Mouse (Mus musculus): ENCODE results near the gene Pcyox1. TPM values are rescaled to one million over a fixed set of nuclear protein-coding genes. Genes with fewer than 3 reads are reported as not detected.

The Pcyox1 gene
- polyA plus RNA-seq (2015; fragmentation: Nextera tagmentation; extraction: Ambion mirVana), result 81.1 and 146 TPM in 2 replicates

DNA sequence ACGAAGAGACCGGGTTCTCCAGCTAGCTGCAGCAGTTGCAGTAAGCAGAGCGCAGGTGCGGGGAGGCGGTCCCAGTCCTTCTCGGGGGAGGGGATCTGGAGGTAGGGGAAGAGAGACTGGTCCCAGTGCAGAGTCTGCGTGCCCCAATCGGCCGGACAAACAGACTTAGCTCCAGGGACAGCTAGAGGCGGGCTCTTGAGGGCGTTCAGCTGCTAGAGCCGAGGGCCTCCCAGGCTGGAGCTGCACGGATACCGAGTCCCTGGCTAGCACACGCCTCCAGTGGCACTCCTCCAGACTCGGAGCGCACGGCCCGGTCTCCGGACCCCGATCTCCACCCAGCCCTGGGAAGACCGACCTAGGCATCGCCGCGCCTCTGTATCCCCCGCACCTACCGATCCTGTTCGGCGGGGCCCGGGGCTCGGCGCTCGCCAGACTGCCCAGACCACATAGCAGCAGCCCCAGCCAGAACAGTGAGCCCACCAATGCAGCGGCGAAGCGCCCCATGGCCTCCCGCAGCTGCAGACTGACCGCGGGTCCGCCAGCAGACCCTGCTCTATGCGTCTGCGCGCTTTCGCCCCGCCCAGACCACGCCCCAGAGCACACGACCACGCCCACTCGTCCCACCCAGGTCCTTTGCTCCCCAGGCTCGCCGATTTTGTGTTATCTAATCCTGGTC lies at the start of gene Pcyox1:
Gene Pcyox1 (minus strand): TSS at position 574 of the 676 bp plus-strand sequence.

DNA sequence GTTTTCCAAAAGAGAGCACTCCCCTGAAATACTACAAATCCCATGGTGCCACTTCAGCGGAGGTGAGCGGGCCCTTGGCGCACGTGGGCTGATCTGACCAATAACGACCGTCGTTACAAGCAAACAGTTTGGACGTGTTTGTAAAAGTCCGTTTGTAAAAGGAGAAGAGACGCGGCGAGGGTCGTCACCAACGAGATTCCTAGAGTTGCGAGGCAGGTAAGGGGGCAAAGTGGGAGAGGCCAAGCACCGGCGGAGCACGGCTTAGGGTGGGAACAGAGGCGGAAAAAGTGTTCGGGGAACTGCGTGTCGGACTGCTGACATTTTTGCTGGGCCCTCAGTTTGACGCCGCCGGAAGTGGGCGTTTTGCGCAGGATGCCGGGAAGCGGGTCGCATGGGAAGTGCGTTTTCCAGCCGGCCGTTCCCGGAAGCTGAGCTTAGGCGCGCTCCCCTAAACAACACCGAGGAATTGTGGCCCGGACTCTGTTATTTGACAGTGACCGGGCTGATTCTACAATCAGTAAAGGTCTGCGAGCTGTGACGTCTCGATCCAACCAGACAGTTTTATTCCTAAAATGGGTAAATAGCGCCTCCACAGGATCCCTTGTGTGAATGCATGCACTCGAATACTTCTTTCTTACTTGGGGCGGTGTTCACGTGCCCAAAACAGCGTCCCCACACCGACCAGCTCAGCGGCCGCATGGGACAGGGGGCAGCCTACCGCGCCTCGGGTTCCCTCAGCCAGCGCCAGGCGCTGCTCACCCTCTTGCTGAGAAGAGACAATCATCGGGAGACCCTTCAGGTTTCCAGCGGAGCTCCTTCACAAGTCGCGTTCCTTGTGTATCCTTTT lies 41.5 kb upstream of the Pcyox1 start, which contains the start of gene C87436:
Gene C87436 (plus strand): TSS at position 103 of the 847 bp plus-strand sequence.

DNA sequence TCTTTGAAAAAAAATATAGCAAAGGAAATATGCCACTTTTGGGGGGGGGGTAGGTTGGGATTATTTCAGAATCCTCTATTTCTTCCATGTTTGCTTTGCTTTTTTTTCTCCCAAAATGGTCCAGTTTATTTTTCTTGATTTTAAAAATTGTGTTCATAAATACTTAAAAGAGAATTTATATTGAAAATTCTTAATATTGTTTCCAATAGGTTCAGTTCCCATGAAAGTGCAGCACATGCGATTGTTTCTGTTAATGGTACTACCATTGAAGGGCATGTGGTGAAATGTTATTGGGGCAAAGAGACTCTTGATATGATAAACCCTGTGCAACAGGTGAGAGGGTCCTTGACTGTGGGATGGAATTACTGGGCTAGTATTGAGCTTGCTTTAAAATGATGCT lies 29.4 kb upstream of the Pcyox1 start, which contains the start of gene Gm44790:
Gene Gm44790 (plus strand): TSS at position 301 of the 400 bp plus-strand sequence.

DNA sequence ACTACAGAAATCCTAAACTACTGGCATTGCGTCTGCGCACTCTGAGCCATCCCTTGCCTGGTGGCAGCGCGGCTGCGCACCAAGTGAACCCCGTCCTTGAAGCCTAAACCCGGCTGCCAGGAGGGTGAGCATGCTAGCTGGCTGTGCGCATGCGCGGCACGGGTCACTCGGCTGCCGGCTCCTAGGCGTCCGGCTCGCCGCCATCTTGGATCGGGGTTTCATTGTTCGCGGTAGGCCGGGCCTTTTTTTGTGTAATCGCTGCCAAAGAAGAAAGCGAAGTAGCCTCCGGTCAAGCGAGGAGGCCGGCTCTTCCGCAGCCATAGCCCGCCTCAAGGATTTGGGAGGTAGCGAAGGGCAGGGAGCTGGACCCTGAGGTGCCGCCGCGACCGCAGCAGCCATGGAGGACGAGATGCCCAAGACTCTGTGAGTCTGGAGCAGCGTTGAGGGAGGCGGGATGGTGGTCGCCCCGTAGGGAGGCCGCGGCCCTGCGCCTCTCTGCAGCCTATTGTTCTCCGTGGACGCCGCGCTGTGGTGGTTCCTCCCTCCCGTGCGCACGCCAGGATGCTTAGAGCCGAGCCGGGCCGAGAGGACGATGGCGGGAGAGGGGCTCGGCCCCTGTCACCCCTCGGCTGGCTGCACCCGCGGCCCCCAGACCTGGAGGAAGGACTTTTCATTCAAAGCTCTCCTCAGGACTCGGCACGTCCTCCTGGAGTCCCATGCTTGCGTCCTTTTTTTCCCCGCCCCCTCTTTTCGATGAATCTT lies 7.3 kb upstream of the Pcyox1 start, which contains the start of gene Tia1:
Gene Tia1 (plus strand): TSS at position 120 of the 762 bp plus-strand sequence.

DNA sequence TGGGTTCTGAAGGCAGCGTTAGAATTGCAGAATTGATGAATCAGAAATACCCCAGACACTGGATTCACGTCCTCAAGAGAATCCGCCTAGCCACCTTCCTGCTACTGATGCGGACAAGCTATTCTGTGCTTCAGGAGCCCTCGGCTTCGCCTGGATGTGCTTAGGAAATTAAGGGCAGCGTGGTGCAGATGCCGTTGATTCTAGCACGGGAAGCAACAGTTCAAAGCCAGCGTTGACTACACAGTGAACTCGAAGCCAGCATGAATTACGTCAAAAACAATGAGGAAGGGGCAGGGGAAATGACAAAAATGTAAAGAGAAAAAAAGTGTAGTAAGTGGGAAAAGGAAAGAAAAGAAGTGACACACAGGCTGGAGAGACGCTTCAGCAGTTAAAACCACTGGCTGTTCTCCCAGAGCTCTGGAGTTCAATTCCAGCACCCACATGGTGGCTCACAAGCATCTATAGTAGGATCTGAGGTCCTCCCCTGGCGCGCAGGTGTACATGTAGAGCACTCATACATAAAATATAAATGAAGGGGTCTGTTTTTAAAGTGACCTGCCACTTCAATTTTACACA lies 26.1 kb downstream of the Pcyox1 start, which contains the start of gene Snrpg:
Gene Snrpg (plus strand): TSS at position 541 of the 576 bp plus-strand sequence.

DNA sequence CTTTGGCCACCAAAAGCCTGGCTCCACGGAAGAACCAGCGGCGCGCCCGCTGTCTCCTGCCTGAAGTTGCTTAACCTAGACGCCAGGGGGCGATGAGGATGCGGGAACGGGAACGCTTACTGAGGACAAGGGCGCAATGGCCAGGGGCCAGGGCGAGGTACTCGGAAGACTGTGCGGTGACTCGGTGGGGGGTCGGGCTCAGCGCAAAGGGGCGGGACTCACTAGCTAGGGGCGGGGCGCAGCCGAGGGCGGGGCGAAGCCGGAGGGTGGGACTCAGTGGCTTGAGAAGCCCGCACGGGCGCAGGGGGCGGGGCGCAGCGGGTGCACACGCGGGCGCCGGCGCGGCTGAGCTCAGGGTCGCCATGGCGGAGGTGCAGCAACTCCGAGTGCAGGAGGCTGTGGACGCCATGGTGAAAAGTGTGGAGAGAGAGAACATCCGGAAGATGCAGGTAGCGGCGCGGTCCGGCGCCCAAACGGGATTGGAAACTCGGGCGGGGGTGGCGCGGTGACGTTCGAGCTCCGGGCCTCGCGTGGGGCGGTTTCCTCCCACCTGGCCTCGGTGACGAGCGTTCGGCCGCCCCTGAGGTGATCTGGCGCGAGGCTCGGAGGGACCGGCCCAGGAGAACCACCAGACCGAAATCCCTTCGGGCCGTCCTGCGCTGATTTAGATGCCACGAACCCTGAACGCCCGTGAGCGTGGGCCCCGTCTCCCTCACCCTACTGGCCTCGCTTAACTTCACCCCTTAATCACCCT lies 31.4 kb downstream of the Pcyox1 start, which contains the start of gene Fam136a:
Gene Fam136a (plus strand): TSS at position 276 of the 754 bp plus-strand sequence.

Other genes with a start within 250 kb of the Pcyox1 start
- gene Tgfa, start 201.9 kb downstream of the Pcyox1 start, polyA plus RNA-seq (2015; fragmentation: Nextera tagmentation; extraction: Ambion mirVana), result 3.8 and 5.6 TPM in 2 replicates
- 203 and 239 TPM in 2 replicates for gene Fam136a, start 31.5 kb downstream of the Pcyox1 start, polyA plus RNA-seq (2015; fragmentation: Nextera tagmentation; extraction: Ambion mirVana)
- 784 and 796 TPM in 2 replicates for gene Snrpg, start 25.9 kb downstream of the Pcyox1 start, polyA plus RNA-seq (2015; fragmentation: Nextera tagmentation; extraction: Ambion mirVana)
- gene Tia1, start 7.1 kb upstream of the Pcyox1 start, polyA plus RNA-seq (2015; fragmentation: Nextera tagmentation; extraction: Ambion mirVana), result 52.7 and 80.3 TPM in 2 replicates
- not detected in 2 replicates for gene Gm44790, start 29.5 kb upstream of the Pcyox1 start, polyA plus RNA-seq (2015; fragmentation: Nextera tagmentation; extraction: Ambion mirVana)
- 22.9 and 25.9 TPM in 2 replicates for gene C87436, start 41.2 kb upstream of the Pcyox1 start, polyA plus RNA-seq (2015; fragmentation: Nextera tagmentation; extraction: Ambion mirVana)
- 283 and 364 TPM in 2 replicates for gene Pcbp1, start 129.2 kb upstream of the Pcyox1 start, polyA plus RNA-seq (2015; fragmentation: Nextera tagmentation; extraction: Ambion mirVana)
- gene Asprv1, start 231.0 kb upstream of the Pcyox1 start, polyA plus RNA-seq (2015; fragmentation: Nextera tagmentation; extraction: Ambion mirVana), result 2.1 and 6.1 TPM in 2 replicates

Data from adrenal gland, postnatal 0 days (tissue).